Mouse (Mus musculus): Measurements from ENCODE around the gene Omd. TPM values are rescaled to one million over a fixed set of nuclear protein-coding genes. Genes with fewer than 3 reads are reported as not detected.
A peak's percentile ranks its signal among the peaks of the same experiment; 100 is the strongest.

Omd gene
- polyA plus RNA-seq, 2 experiments = 0.18 TPM; not detected in 1

DNA sequence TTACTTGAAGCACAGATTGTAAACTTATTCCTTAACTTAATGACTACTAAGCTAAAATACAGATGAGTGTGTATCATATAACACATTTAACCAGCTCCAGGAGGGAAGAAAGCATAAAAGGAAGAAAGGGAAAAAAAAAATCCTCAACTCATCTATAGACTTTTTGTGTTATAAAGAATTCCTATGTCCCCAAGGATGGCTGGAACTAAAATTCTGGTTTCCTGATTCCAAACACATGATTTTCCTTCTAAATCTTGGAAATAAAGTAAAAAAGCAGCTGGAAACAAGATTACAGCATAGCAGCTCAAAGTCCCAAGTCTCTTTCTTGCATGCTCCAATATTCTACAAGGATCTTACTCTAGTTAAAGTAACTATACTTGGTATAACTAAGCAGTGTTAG lies 21.3 kb downstream of the Omd start:
- no peak overlapping the region for H3K27ac ChIP-seq
- no peak overlapping the region for H3K4me2 ChIP-seq (ENCODE audit: low read depth)
- H3K9ac ChIP-seq (replicated peaks) = no peak overlapping the region
- no peak overlapping the region for H3K4me3 ChIP-seq (ENCODE audit: insufficient read depth in 1 of 2, low read depth in 2 of 2, low read length in 2 of 2)
- TF ChIP-seq EP300 (IDR thresholded peaks at IDR 0.05; ENCODE audit: low read depth) (no peak), CTCF (IDR thresholded peaks at IDR 0.05; ENCODE audit: low read depth) (no peak)
- ATAC-seq (ENCODE audit: insufficient read depth) (no peak), DNase-seq (ENCODE audit: low read depth in 3 of 3, low spot score in 3 of 3) (no peak)
- H3K27me3 ChIP-seq (ENCODE audit: control insufficient read depth, insufficient read depth, low read length) = no peaks in the 10 kb centered on the region
- no peaks in the 10 kb centered on the region for H3K4me1 ChIP-seq (replicated peaks; ENCODE audit: control insufficient read depth in 2 of 2, insufficient read depth in 2 of 2, low read length in 1 of 2)
- no peaks in the 10 kb centered on the region for H3K9me3 ChIP-seq (ENCODE audit: control insufficient read depth, low read length)
- H3K36me3 ChIP-seq (replicated peaks; ENCODE audit: control insufficient read depth, insufficient read depth, low read depth) = no peaks in the 10 kb centered on the region

DNA sequence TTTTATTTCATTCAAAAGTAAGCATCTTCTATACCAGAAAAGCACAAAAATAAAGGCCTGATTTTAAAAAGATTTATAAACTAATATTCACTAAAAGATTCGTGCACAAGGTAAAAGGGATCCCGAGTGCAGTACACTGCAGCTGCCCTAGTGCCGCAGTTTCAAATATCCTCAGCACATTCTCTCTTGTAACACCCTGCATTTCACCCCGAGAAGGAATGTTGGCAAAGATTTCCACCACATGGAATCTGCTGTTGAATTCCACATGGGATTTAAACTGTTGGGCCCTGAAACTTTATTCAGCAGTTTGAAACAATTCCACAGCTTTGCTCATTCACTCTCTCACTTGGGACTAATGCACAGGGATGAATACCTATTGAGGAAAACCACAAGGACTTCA lies 25.5 kb downstream of the Omd start, which contains the start of gene Ogn:
TSS of gene Ogn (plus strand) at position 333 of the 400 bp plus-strand sequence.
- Histone ChIP-seq H3K9me3 (ENCODE audit: control insufficient read depth, low read length) (no peaks in the 10 kb centered on the region), H3K36me3 (replicated peaks; ENCODE audit: control insufficient read depth, insufficient read depth, low read depth) (no peaks in the 10 kb centered on the region), H3K4me2 (ENCODE audit: low read depth) (no peak within 1 kb of the TSS), H3K4me1 (replicated peaks; ENCODE audit: control insufficient read depth in 2 of 2, insufficient read depth in 2 of 2, low read length in 1 of 2) (no peaks in the 10 kb centered on the region), H3K4me3 (ENCODE audit: insufficient read depth in 1 of 2, low read depth in 2 of 2, low read length in 2 of 2) (no peak within 1 kb of the TSS), H3K9ac (replicated peaks) (no peak within 1 kb of the TSS), H3K27me3 (ENCODE audit: control insufficient read depth, insufficient read depth, low read length) (no peaks in the 10 kb centered on the region), H3K27ac (no peak within 1 kb of the TSS)
- 88% methylated on average over 4 of the region's 4 CpGs for whole genome bisulfite sequencing (ENCODE audit: insufficient replicate concordance)
- no peak for ATAC-seq (ENCODE audit: insufficient read depth)
- no peak for DNase-seq (ENCODE audit: low read depth in 3 of 3, low spot score in 3 of 3)
- no peak for TF ChIP-seq CTCF (IDR thresholded peaks at IDR 0.05; ENCODE audit: low read depth)
- no peak for TF ChIP-seq EP300 (IDR thresholded peaks at IDR 0.05; ENCODE audit: low read depth)

DNA sequence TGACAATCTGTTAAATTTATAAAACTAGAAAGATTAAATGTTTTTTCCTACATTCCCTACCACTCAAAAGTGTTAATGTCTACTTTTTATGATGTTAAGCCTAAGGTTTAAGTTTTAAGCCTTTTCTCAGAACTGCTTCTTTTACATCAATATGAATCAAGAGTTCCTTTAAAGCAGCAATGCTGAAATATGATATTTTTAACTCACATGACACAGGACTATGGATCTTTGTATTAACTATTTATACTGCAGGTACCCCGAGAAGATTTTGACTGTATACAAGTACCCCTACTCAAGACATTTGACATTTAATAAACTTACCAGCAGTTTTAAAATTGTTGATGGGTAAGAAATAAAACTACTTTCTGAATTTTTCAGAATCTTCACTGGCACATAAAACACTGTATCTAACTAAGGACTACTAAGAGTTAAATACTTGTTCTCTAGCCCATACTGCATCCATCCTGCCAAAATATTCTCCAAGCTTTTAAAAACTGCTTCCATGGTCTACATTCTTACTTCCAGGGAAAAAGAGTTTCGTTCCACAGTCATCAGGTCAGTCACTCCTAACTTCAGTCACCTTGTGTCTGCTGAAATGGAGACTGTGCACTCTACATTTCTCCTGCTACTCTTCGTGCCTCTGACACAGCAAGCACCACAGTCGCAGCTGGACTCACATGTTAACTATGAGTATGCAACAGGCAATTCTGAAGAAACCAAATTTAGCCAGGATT lies 26.5 kb downstream of the Omd start:
- H3K27ac ChIP-seq = no peak overlapping the region
- H3K9ac ChIP-seq (replicated peaks) = no peak overlapping the region
- no peaks in the 10 kb centered on the region for H3K27me3 ChIP-seq (ENCODE audit: control insufficient read depth, insufficient read depth, low read length)
- no peaks in the 10 kb centered on the region for H3K36me3 ChIP-seq (replicated peaks; ENCODE audit: control insufficient read depth, insufficient read depth, low read depth)
- ATAC-seq (ENCODE audit: insufficient read depth) (no peak), DNase-seq (ENCODE audit: low read depth in 3 of 3, low spot score in 3 of 3) (no peak)
- H3K4me1 ChIP-seq (replicated peaks; ENCODE audit: control insufficient read depth in 2 of 2, insufficient read depth in 2 of 2, low read length in 1 of 2) = no peaks in the 10 kb centered on the region
- no peaks in the 10 kb centered on the region for H3K9me3 ChIP-seq (ENCODE audit: control insufficient read depth, low read length)
- WGBS (ENCODE audit: insufficient replicate concordance) = 82% methylated on average over 4 of the region's 4 CpGs
- TF ChIP-seq CTCF (IDR thresholded peaks at IDR 0.05; ENCODE audit: low read depth) (no peak), EP300 (IDR thresholded peaks at IDR 0.05; ENCODE audit: low read depth) (no peak)
- no peak overlapping the region for H3K4me2 ChIP-seq (ENCODE audit: low read depth)
- no peak overlapping the region for H3K4me3 ChIP-seq (ENCODE audit: insufficient read depth in 1 of 2, low read depth in 2 of 2, low read length in 2 of 2)

DNA sequence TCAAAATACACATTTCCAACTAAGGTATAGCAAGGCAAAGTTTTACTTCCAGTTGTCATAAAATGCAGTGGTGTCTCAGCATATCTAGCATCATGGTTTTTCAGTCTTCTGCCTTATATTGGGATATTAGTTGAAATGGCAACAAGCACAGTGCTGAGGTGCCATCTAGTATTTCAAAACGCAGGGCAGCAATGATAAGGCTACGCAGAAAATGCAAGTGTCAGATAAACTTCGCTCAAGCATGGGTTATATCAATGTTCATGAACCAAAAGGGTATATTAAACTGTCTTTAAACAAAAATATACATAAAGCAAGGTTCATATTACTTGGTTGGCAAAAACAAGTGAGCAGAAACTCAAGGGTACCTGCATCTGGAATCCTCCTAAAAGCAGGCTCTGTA lies 34.8 kb downstream of the Omd start:
- no peaks in the 10 kb centered on the region for H3K9me3 ChIP-seq (ENCODE audit: control insufficient read depth, low read length)
- ATAC-seq (ENCODE audit: insufficient read depth) (peak; percentile 75; the same call in 1 of the 2 replicates), DNase-seq (ENCODE audit: low read depth in 3 of 3, low spot score in 3 of 3) (peak in 2 of 3 experiments; percentile 33 to 45)
- WGBS (ENCODE audit: insufficient replicate concordance) = 22% methylated on average over 3 of the region's 3 CpGs
- H3K4me1 ChIP-seq (replicated peaks; ENCODE audit: control insufficient read depth in 2 of 2, insufficient read depth in 2 of 2, low read length in 1 of 2) = peaks cover 14 to 22% of the 10 kb centered on the region in 2 experiments
- H3K4me3 ChIP-seq (ENCODE audit: insufficient read depth in 1 of 2, low read depth in 2 of 2, low read length in 2 of 2) = no peak overlapping the region
- peak overlapping the region; percentile 38 for H3K9ac ChIP-seq (replicated peaks)
- peak overlapping the region; percentile 46 for H3K27ac ChIP-seq
- H3K36me3 ChIP-seq (replicated peaks; ENCODE audit: control insufficient read depth, insufficient read depth, low read depth) = no peaks in the 10 kb centered on the region
- TF ChIP-seq CTCF (IDR thresholded peaks at IDR 0.05; ENCODE audit: low read depth) (no peak), EP300 (IDR thresholded peaks at IDR 0.05; ENCODE audit: low read depth) (peak; percentile 67)
- no peaks in the 10 kb centered on the region for H3K27me3 ChIP-seq (ENCODE audit: control insufficient read depth, insufficient read depth, low read length)
- peak overlapping the region; percentile 45 for H3K4me2 ChIP-seq (ENCODE audit: low read depth)

DNA sequence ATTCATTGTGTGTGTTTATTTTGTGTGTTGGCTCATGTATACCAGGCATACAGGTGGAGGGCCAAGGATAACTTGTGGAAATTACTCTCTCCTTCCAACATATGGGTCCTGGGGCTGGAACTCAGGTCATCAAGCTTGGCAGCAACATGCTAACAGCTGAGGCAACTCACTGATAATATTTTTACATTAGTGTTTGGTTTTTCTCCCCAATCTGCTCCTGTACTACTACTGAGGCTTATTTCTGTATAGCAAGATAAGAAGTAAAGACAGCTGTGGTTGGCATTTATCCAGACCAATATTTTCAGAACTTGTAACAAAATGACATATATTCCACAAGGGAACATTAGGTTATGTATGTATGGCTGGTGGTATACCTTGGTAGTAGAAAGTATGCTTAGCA lies 36.1 kb downstream of the Omd start:
- Histone ChIP-seq H3K4me3 (ENCODE audit: insufficient read depth in 1 of 2, low read depth in 2 of 2, low read length in 2 of 2) (no peak overlapping the region), H3K4me1 (replicated peaks; ENCODE audit: control insufficient read depth in 2 of 2, insufficient read depth in 2 of 2, low read length in 1 of 2) (peaks cover 14 to 22% of the 10 kb centered on the region in 2 experiments), H3K36me3 (replicated peaks; ENCODE audit: control insufficient read depth, insufficient read depth, low read depth) (no peaks in the 10 kb centered on the region), H3K4me2 (ENCODE audit: low read depth) (no peak overlapping the region), H3K9me3 (ENCODE audit: control insufficient read depth, low read length) (no peaks in the 10 kb centered on the region), H3K9ac (replicated peaks) (no peak overlapping the region), H3K27me3 (ENCODE audit: control insufficient read depth, insufficient read depth, low read length) (no peaks in the 10 kb centered on the region), H3K27ac (no peak overlapping the region)
- ATAC-seq (ENCODE audit: insufficient read depth) (no peak), DNase-seq (ENCODE audit: low read depth in 3 of 3, low spot score in 3 of 3) (peak in 1 of 3 experiments; percentile 26)
- TF ChIP-seq CTCF (IDR thresholded peaks at IDR 0.05; ENCODE audit: low read depth) (no peak), EP300 (IDR thresholded peaks at IDR 0.05; ENCODE audit: low read depth) (peak; percentile 40; the same call in 1 of the 2 replicates)

Measured in liver, embryonic 14.5 days (tissue).